Mouse (Mus musculus) liver, embryonic 16.5 days (tissue): ENCODE data around the gene Pex11b. TPM values are rescaled to one million over a fixed set of nuclear protein-coding genes. Genes with fewer than 3 reads are reported as not detected.

Source experiments
- ATAC-seq: fragments of 200-750 bp; cut with Nextera tagmentation; 2 replicates; pipeline ENCODE4 v1.8.0; 2017; ENCODE audit warnings: low read depth, mild to moderate bottlenecking, moderate number of reproducible peaks, moderate library complexity
- H3K27ac ChIP-seq: fragments of 300-500 bp; sonication (generic); 2 replicates; pipeline ENCODE4 v1.5.1; 2014; ENCODE audit warnings: mild to moderate bottlenecking, low read length
- H3K27me3 ChIP-seq: fragments of 300-500 bp; sonication (generic); 2 replicates; pipeline ENCODE4 v1.6.1; 2014; ENCODE audit warnings: low read depth, low read length, mixed read lengths; ENCODE audit not compliant: control insufficient read depth, insufficient read depth
- H3K36me3 ChIP-seq: fragments of 300-500 bp; sonication (generic); 2 replicates; pipeline ENCODE4 v1.6.1; 2014; ENCODE audit warnings: mild to moderate bottlenecking; ENCODE audit not compliant: control insufficient read depth, insufficient read depth
- H3K4me1 ChIP-seq: fragments of 300-500 bp; sonication (generic); 2 replicates; pipeline ENCODE4 v1.6.1; 2014; ENCODE audit warnings: low read depth, low read length, mixed read lengths; ENCODE audit not compliant: control insufficient read depth
- H3K4me2 ChIP-seq: fragments of 300-500 bp; sonication (generic); 2 replicates; pipeline ENCODE4 v1.6.1; 2014; ENCODE audit warnings: low read depth, low read length, mixed read lengths
- H3K4me3 ChIP-seq: fragments of 300-500 bp; sonication (generic); 2 replicates; pipeline ENCODE4 v1.5.1; 2014; ENCODE audit warnings: low read depth, mild to moderate bottlenecking, low read length
- H3K9ac ChIP-seq: fragments of 300-500 bp; sonication (generic); 2 replicates; pipeline ENCODE4 v1.6.1; 2014; ENCODE audit warnings: low read depth, low read length
- H3K9me3 ChIP-seq: fragments of 300-500 bp; sonication (generic); replicated peaks from 2 replicates; pipeline ENCODE4 v1.6.1; 2016; ENCODE audit warnings: low read length; ENCODE audit not compliant: control insufficient read depth
- WGBS: fragments of 180-500 bp; shearing (Covaris S2); extraction: QIAGEN DNeasy Blood & Tissue Kit; methylation state at CpG from one replicate; pipeline ENCODE4 v1.1.7; 2014; ENCODE audit not compliant: insufficient replicate concordance; 5-methylcytosine and 5-hydroxymethylcytosine counted together
- polyA plus RNA-seq: library from polyadenylated mRNA; unstranded; fragments of >200 nt; fragmentation: Nextera tagmentation; extraction: Ambion mirVana; gene quantifications from 2 replicates; pipeline ENCODE4 v1.2.1, GENCODE M21; 2015

Gene Pex11b
- polyA plus RNA-seq, 1 experiment from 2014 or later: 14.5 TPM

DNA sequence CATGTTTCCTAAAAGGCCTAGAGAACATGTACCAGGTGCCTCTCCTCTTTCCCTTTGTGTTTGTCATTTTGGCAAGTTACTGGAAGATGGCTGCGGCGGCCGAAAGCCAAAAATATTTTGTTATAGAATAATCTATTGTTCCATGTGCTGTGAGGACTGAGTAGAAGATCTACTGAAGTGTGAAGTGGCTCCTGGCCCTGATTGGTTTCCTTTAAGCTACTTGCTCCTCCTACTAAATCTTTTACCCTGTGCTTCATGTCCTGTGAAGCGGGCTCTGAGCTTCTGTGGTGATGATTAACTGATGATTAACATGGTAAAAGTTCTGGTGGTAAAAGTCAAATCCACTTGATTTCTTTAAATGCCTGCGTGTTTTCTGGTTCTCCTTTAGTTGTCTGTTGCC is 31.7 kb downstream of the Pex11b start:
- WGBS: 81% methylated on average over 5 of the region's 5 CpGs
- Histone ChIP-seq H3K27me3 (peaks cover 10% of the 10 kb centered on the region), H3K9me3 (no peaks in the 10 kb centered on the region), H3K4me3 (no peak overlapping the region), H3K4me2 (no peak overlapping the region), H3K36me3 (no peaks in the 10 kb centered on the region), H3K9ac (no peak overlapping the region), H3K27ac (no peak overlapping the region), H3K4me1 (peaks cover 7% of the 10 kb centered on the region)
- ATAC-seq: no peak

DNA sequence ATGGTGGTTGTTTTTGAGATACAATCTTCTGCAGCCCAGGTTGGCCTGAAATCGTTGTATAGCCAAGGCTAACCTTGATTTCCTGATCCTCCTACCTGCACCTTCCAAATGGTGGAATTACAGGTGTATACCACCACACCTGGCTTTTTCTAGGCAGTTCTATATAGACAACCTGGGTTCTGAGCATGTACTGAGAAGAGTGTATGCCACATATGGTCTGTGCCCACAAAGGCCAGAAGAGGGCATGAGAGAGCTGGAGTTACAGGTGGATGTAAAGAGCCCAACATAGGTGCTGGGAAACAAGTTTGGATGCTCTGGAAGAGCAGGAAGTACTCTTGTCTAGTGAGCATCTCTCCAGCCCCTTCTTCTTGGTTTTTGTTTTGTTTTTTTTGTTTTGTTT is 32.1 kb downstream of the Pex11b start:
- H3K27me3 ChIP-seq: peaks cover 10% of the 10 kb centered on the region
- H3K4me2 ChIP-seq: no peak overlapping the region
- no peak overlapping the region for H3K4me3 ChIP-seq
- no peak overlapping the region for H3K9ac ChIP-seq
- H3K27ac ChIP-seq: no peak overlapping the region
- WGBS: 12% methylated on average over 1 of the region's 1 CpGs
- H3K9me3 ChIP-seq: no peaks in the 10 kb centered on the region
- no peaks in the 10 kb centered on the region for H3K36me3 ChIP-seq
- H3K4me1 ChIP-seq: peaks cover 7% of the 10 kb centered on the region
- no peak for ATAC-seq

DNA sequence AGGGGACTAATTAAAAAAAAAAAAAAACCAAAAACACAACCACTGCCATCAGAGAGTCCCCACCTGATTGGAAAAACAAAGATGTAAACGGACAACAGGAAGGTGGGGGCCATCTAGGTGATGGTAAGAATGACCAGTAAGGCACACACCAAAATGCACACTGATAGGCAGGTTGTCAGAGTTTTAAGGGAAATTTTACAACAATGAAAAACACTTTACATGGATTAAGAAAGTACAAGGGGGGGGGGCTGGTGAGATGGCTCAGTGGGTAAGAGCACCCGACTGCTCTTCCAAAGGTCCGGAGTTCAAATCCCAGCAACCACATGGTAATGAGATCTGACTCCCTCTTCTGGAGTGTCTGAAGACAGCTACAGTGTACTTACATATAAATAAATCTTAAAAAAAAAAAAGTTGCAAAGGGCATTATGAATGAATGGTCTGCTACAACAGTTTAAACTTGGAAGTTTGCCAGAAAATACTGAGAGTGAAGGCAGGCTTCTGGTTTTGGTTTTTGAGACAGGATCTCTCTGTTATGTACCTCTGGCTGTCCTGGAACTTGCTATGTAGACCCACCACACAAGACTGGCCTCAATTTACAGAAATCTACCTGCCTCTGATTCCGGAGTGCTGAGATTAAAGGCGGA is 33.4 kb downstream of the Pex11b start:
- WGBS: 83% methylated on average over 5 of the region's 5 CpGs
- no peak for ATAC-seq
- no peak overlapping the region for H3K27ac ChIP-seq

DNA sequence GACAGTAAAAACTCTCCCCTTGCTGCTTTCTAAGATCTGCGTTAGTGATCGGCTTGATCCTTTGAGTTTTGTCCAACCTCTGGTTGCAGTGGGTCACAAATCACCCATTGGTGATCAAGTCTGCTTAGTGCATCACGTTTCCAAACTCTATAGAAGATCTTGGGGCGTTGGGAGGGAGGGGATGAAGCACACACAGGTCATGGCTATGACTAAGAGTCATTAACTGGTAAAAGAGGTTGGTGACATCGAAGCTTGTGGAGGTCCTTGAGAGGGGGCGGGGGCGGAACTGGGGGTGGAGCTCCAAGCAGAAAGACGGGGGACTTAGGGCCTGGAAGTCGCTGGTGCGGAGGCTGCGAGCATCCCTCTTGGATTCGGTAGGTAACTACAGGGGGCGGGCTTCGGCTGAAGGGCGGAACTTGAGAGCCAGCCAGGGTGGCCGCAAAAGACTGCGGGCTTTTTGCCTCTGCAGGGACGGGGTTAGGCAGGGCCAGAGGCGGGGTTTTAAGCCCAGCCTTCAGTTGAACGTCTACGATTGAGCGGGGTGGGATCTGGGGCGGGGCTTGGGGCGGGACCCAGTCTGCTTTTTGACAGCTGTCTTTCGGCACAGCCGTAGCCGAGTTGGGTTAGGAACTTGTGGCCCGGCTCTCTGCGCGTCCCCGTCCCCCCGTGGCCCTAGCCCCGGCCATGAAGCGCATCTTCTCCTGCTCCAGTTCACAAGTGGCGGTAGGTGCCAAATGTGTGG is 34.7 kb downstream of the Pex11b start, which contains the start of gene Ankrd35:
Gene Ankrd35 (plus strand): TSS at position 405 of the 742 bp plus-strand sequence.
- Histone ChIP-seq H3K9me3 (no peaks in the 10 kb centered on the region), H3K4me1 (no peaks in the 10 kb centered on the region), H3K9ac (no peak within 1 kb of the TSS), H3K27ac (no peak within 1 kb of the TSS), H3K36me3 (no peaks in the 10 kb centered on the region), H3K4me2 (peak within 1 kb of the TSS; percentile 73), H3K4me3 (peak within 1 kb of the TSS; percentile 49), H3K27me3 (peaks cover 10% of the 10 kb centered on the region)
- 6% methylated on average over 35 of the region's 35 CpGs for WGBS
- ATAC-seq: peak; percentile 96

More for the DNA sequence above, 33.4 kb downstream of the Pex11b start:
- H3K9me3 ChIP-seq: no peaks in the 10 kb centered on the region
- H3K4me2 ChIP-seq: no peak overlapping the region
- peaks cover 4% of the 10 kb centered on the region for H3K4me1 ChIP-seq
- H3K4me3 ChIP-seq: no peak overlapping the region
- no peaks in the 10 kb centered on the region for H3K36me3 ChIP-seq
- H3K9ac ChIP-seq: no peak overlapping the region
- peaks cover 10% of the 10 kb centered on the region for H3K27me3 ChIP-seq

DNA sequence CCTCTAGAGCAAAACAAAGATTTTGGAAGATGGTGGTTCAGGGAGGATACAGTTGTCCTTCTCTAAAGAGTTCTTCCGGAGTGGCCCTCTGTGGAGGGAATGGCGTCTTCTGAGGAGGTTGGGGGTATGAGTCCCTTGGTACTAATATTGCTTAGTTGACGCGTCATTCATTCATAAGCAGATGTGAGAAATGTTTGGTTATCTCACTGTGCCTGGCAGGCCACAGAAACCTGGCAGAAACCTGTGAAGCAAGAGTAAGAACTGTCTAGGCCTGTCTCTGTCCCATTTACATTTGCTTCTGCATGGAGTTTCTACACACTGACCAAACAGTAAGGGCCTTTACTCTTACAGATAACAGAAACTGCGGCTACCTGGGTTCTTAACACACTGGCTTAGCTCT is 36.3 kb downstream of the Pex11b start:
- 78% methylated on average over 5 of the region's 5 CpGs for WGBS
- Histone ChIP-seq H3K27ac (no peak overlapping the region), H3K4me1 (no peaks in the 10 kb centered on the region), H3K4me3 (no peak overlapping the region), H3K4me2 (no peak overlapping the region), H3K9ac (no peak overlapping the region), H3K36me3 (no peaks in the 10 kb centered on the region), H3K9me3 (no peaks in the 10 kb centered on the region), H3K27me3 (peaks cover 10% of the 10 kb centered on the region)
- ATAC-seq: no peak

DNA sequence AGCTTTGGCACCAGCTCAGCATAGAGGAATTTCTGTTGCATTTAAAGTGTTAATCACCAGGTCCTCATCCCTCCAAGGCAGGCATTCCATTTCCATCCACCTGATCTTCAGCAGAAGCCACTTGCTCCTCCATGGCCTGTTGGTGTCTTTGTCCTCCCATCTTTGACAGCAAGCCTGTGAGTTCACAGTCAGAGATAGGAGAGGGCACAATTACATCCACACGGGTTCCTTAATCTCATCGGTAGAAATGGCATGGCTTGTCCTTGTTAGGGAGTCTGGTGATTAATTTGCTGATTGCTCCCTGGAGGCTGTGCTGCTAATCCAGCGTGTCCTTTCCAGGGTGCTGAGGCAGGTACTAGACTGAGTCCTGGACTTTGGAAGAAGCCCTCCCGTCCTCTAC is 38.3 kb downstream of the Pex11b start:
- Histone ChIP-seq H3K27me3 (peaks cover 10% of the 10 kb centered on the region), H3K9ac (no peak overlapping the region), H3K9me3 (no peaks in the 10 kb centered on the region), H3K27ac (no peak overlapping the region), H3K4me2 (no peak overlapping the region), H3K36me3 (no peaks in the 10 kb centered on the region), H3K4me3 (no peak overlapping the region), H3K4me1 (no peaks in the 10 kb centered on the region)
- ATAC-seq: no peak
- WGBS: 58% methylated on average over 4 of the region's 4 CpGs

DNA sequence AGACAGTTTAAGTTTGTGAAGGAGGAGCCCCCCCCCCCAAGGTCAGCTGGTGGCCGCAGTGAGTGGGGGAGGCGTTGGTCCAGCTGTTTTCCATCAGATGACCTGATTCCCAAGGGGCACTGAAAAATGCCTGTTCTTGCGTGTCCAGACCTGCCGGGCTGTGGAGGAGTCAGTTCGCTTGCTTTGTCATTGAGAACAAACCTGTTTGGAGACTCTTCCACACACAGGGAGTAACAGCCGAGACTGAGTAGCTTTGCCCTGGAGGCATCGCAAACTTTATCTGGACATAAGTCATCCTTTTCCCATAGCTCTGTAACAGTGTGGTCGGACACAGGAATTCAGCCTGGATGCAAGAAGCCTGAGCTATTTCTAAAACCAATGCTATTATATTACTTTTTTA is 39.3 kb downstream of the Pex11b start:
- H3K4me3 ChIP-seq: no peak overlapping the region
- no peak overlapping the region for H3K4me2 ChIP-seq
- no peaks in the 10 kb centered on the region; the same call in 1 of the 2 replicates for H3K4me1 ChIP-seq
- H3K27me3 ChIP-seq: peaks cover 10% of the 10 kb centered on the region
- H3K9me3 ChIP-seq: no peaks in the 10 kb centered on the region
- H3K36me3 ChIP-seq: no peaks in the 10 kb centered on the region
- WGBS: 66% methylated on average over 8 of the region's 8 CpGs
- no peak for ATAC-seq
- no peak overlapping the region for H3K9ac ChIP-seq
- H3K27ac ChIP-seq: no peak overlapping the region

DNA sequence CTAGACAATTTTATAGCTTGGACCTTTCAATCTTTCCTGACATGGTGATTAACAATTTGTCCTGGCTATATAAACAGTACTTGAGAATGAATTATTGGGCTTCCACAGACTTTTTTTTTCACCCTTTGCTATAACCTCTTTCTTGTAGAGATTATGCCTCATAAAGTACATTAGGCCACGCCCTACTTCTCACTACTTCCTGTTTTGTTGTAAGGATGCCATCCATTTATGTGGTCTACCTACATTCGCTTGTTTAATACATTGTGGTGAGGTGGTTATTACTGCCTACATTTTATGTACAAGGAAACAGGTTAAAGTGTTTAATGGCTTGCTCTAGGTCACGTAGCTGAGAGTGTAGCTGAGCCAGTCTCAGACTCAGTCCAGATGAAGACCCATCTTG is 40.0 kb downstream of the Pex11b start:
- H3K27me3 ChIP-seq: peaks cover 10% of the 10 kb centered on the region
- H3K9me3 ChIP-seq: no peaks in the 10 kb centered on the region
- H3K9ac ChIP-seq: no peak overlapping the region
- 46% methylated on average over 3 of the region's 3 CpGs for WGBS
- H3K4me1 ChIP-seq: no peaks in the 10 kb centered on the region; the same call in 1 of the 2 replicates
- ATAC-seq: no peak
- H3K4me2 ChIP-seq: no peak overlapping the region
- H3K36me3 ChIP-seq: no peaks in the 10 kb centered on the region
- H3K27ac ChIP-seq: no peak overlapping the region
- H3K4me3 ChIP-seq: no peak overlapping the region

DNA sequence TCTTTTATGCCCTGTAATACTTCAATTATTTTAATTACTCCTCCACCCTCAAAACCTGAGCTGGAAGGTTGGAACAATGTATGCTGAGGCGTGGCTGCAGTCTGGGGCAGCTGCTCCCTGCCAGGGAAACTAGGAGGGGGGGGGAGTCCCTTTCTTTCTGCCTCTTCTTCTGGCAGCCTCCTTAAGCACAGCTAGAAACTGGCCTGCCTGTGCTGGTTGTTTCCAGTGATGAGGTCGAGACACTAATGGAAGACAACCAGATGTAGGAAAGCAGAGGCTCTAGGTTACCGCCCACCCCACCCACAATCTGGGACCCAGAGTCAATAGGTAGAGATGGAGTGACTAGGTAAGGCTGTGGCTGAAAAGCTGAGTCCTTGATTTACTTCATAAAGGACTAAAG is 40.5 kb downstream of the Pex11b start:
- H3K4me1 ChIP-seq: no peaks in the 10 kb centered on the region; the same call in 1 of the 2 replicates
- ATAC-seq: no peak

More for the DNA sequence above, 40.5 kb downstream of the Pex11b start:
- Histone ChIP-seq H3K4me3 (no peak overlapping the region), H3K9me3 (no peaks in the 10 kb centered on the region), H3K27ac (no peak overlapping the region), H3K4me2 (no peak overlapping the region), H3K27me3 (peaks cover 8% of the 10 kb centered on the region), H3K36me3 (no peaks in the 10 kb centered on the region), H3K9ac (no peak overlapping the region)
- WGBS: 62% methylated on average over 3 of the region's 3 CpGs
